Mouse (Mus musculus) midbrain, embryonic 13.5 days (tissue): ENCODE measurements around the gene Vmn1r18. TPM values are rescaled to one million over a fixed set of nuclear protein-coding genes. Genes with fewer than 3 reads are reported as not detected.
"Not testable (repeated sequence)": the region's sequence is repeated elsewhere in the genome, so short reads cannot be mapped to it uniquely, and the experiment has no call there.

Experiments used
- ATAC-seq: fragments of 200-750 bp; cut with Nextera tagmentation; 2 replicates; pipeline ENCODE4 v1.8.0; 2017; ENCODE audit warnings: mild to moderate bottlenecking, moderate TSS enrichment, moderate library complexity
- H3K27ac ChIP-seq: fragments of 300-500 bp; sonication (generic); 2 replicates; pipeline ENCODE4 v1.5.1; 2015; ENCODE audit warnings: inconsistent platforms, mild to moderate bottlenecking, moderate library complexity
- H3K27me3 ChIP-seq: fragments of 300-500 bp; sonication (generic); 2 replicates; pipeline ENCODE4 v1.6.1; 2015; ENCODE audit warnings: mild to moderate bottlenecking, inconsistent platforms
- H3K36me3 ChIP-seq: fragments of 300-500 bp; sonication (generic); 2 replicates; pipeline ENCODE4 v1.6.1; 2015; ENCODE audit warnings: mild to moderate bottlenecking, inconsistent platforms
- H3K4me1 ChIP-seq: fragments of 300-500 bp; sonication (generic); replicated peaks from 2 replicates; pipeline ENCODE4 v1.6.1; 2015; ENCODE audit warnings: inconsistent platforms
- H3K4me2 ChIP-seq: fragments of 300-500 bp; sonication (generic); replicated peaks from 2 replicates; pipeline ENCODE4 v1.6.1; 2015; ENCODE audit warnings: moderate library complexity, mild to moderate bottlenecking, inconsistent platforms
- H3K4me3 ChIP-seq: fragments of 300-500 bp; sonication (generic); replicated peaks from 2 replicates; pipeline ENCODE4 v1.5.1; 2015; ENCODE audit warnings: mild to moderate bottlenecking, inconsistent platforms
- H3K9ac ChIP-seq: fragments of 300-500 bp; sonication (generic); replicated peaks from 2 replicates; pipeline ENCODE4 v1.6.1; 2015; ENCODE audit warnings: mild to moderate bottlenecking, inconsistent platforms
- H3K9me3 ChIP-seq: fragments of 300-500 bp; sonication (generic); 2 replicates; pipeline ENCODE4 v1.6.1; 2016; ENCODE audit warnings: mild to moderate bottlenecking, inconsistent platforms
- WGBS: fragments of 180-500 bp; shearing (Covaris S2); methylation state at CpG from one replicate; pipeline ENCODE4 v1.1.7; 2015; 5-methylcytosine and 5-hydroxymethylcytosine counted together
- polyA plus RNA-seq: library from polyadenylated mRNA; unstranded; fragments of >200 nt; fragmentation: Nextera tagmentation; extraction: Ambion mirVana; gene quantifications from 2 replicates; pipeline ENCODE4 v1.2.1, GENCODE M21; 2015

The Vmn1r18 gene
- polyA plus RNA-seq, result not detected in 2 replicates

- no peak for ATAC-seq
- Histone ChIP-seq H3K9ac (no peak within 1 kb of the TSS), H3K9me3 (no peaks in the 10 kb centered on the region), H3K4me1 (no peaks in the 10 kb centered on the region), H3K4me2 (no peak within 1 kb of the TSS), H3K27ac (no peak within 1 kb of the TSS), H3K27me3 (no peaks in the 10 kb centered on the region), H3K36me3 (no peaks in the 10 kb centered on the region), H3K4me3 (no peak within 1 kb of the TSS)
Observed at GRCm38 (mm10) chr6:57395683-57396082, at the start of gene Vmn1r18. TSS of gene Vmn1r18 (minus strand) at chr6:57395783.

GRCm38 (mm10) chr6:57431196-57431595 is 35.6 kb upstream of the Vmn1r18 start:
- Histone ChIP-seq H3K27ac (no peak overlapping the region), H3K27me3 (no peaks in the 10 kb centered on the region), H3K9me3 (no peaks in the 10 kb centered on the region), H3K4me2 (no peak overlapping the region), H3K9ac (no peak overlapping the region), H3K36me3 (no peaks in the 10 kb centered on the region), H3K4me3 (no peak overlapping the region), H3K4me1 (no peaks in the 10 kb centered on the region)
- 84% methylated on average over 1 of the region's 1 CpGs for WGBS
- no peak for ATAC-seq

GRCm38 (mm10) chr6:57428630-57429029 is 33.0 kb upstream of the Vmn1r18 start, which contains the start of gene Vmn1r20:
TSS of gene Vmn1r20 (plus strand) at chr6:57428930.
- no peak within 1 kb of the TSS for H3K4me2 ChIP-seq
- no peaks in the 10 kb centered on the region for H3K4me1 ChIP-seq
- H3K9ac ChIP-seq, result no peak within 1 kb of the TSS
- H3K4me3 ChIP-seq, result no peak within 1 kb of the TSS
- no peaks in the 10 kb centered on the region for H3K9me3 ChIP-seq
- ATAC-seq, result no peak
- no peaks in the 10 kb centered on the region for H3K27me3 ChIP-seq
- no peak within 1 kb of the TSS for H3K27ac ChIP-seq
- no peaks in the 10 kb centered on the region for H3K36me3 ChIP-seq
- WGBS, result 75% methylated on average over 1 of the region's 1 CpGs

GRCm38 (mm10) chr6:57403480-57403879 is 7.9 kb upstream of the Vmn1r18 start, which contains the start of gene Vmn1r19:
TSS of gene Vmn1r19 (plus strand) at chr6:57403780.
- not testable (repeated sequence) for H3K9ac ChIP-seq, H3K4me1 ChIP-seq, H3K27ac ChIP-seq, H3K36me3 ChIP-seq, H3K27me3 ChIP-seq, H3K4me3 ChIP-seq, ATAC-seq, H3K4me2 ChIP-seq, H3K9me3 ChIP-seq
- WGBS, result 77% methylated on average over 3 of the region's 3 CpGs

- H3K27ac ChIP-seq, result no peak overlapping the region
- 93% methylated on average over 1 of the region's 1 CpGs for WGBS
- H3K9ac ChIP-seq, result no peak overlapping the region
- ATAC-seq, result no peak
- H3K27me3 ChIP-seq, result no peaks in the 10 kb centered on the region
- no peak overlapping the region for H3K4me3 ChIP-seq
- H3K4me1 ChIP-seq, result no peaks in the 10 kb centered on the region
- H3K36me3 ChIP-seq, result no peaks in the 10 kb centered on the region
- no peak overlapping the region for H3K4me2 ChIP-seq
- H3K9me3 ChIP-seq, result no peaks in the 10 kb centered on the region
Observed at GRCm38 (mm10) chr6:57367496-57367895, 28.1 kb downstream of the Vmn1r18 start.

- not testable (repeated sequence) for H3K36me3 ChIP-seq, ATAC-seq, H3K4me2 ChIP-seq, H3K9ac ChIP-seq, H3K4me1 ChIP-seq, H3K9me3 ChIP-seq, H3K27ac ChIP-seq, H3K27me3 ChIP-seq, H3K4me3 ChIP-seq
- WGBS, result 87% methylated on average over 1 of the region's 1 CpGs
Observed at GRCm38 (mm10) chr6:57365866-57366265, 29.7 kb downstream of the Vmn1r18 start.

- H3K4me2 ChIP-seq, result no peak within 1 kb of the TSS
- H3K27ac ChIP-seq, result no peak within 1 kb of the TSS
- no peak for ATAC-seq
- no peak within 1 kb of the TSS for H3K4me3 ChIP-seq
- no peaks in the 10 kb centered on the region for H3K9me3 ChIP-seq
- 93% methylated on average over 1 of the region's 1 CpGs for WGBS
- H3K4me1 ChIP-seq, result no peaks in the 10 kb centered on the region
- H3K27me3 ChIP-seq, result no peaks in the 10 kb centered on the region
- H3K36me3 ChIP-seq, result no peaks in the 10 kb centered on the region
- H3K9ac ChIP-seq, result no peak within 1 kb of the TSS
Observed at GRCm38 (mm10) chr6:57363627-57364026, 32.0 kb downstream of the Vmn1r18 start, which contains the start of gene Vmn1r17. TSS of gene Vmn1r17 (minus strand) at chr6:57363727.

GRCm38 (mm10) chr6:57356864-57357263 is 38.7 kb downstream of the Vmn1r18 start:
- Histone ChIP-seq H3K9me3 (no peaks in the 10 kb centered on the region), H3K36me3 (no peaks in the 10 kb centered on the region), H3K9ac (no peak overlapping the region), H3K27ac (no peak overlapping the region), H3K4me1 (no peaks in the 10 kb centered on the region), H3K27me3 (no peaks in the 10 kb centered on the region), H3K4me2 (no peak overlapping the region), H3K4me3 (no peak overlapping the region)
- 76% methylated on average over 2 of the region's 2 CpGs for WGBS
- no peak for ATAC-seq

- no peak within 1 kb of the TSS for H3K27ac ChIP-seq
- no peaks in the 10 kb centered on the region for H3K4me1 ChIP-seq
- no peak within 1 kb of the TSS for H3K4me2 ChIP-seq
- no peaks in the 10 kb centered on the region for H3K27me3 ChIP-seq
- no peak for ATAC-seq
- WGBS, result 86% methylated on average over 3 of the region's 3 CpGs
- no peak within 1 kb of the TSS for H3K9ac ChIP-seq
- H3K4me3 ChIP-seq, result no peak within 1 kb of the TSS
- H3K36me3 ChIP-seq, result no peaks in the 10 kb centered on the region
- H3K9me3 ChIP-seq, result no peaks in the 10 kb centered on the region
Observed at GRCm38 (mm10) chr6:57329394-57329793, 66.2 kb downstream of the Vmn1r18 start, which contains the start of gene Vmn1r16. TSS of gene Vmn1r16 (minus strand) at chr6:57329494.

Other genes starting within 250 kb of the Vmn1r18 start
- not detected in 2 replicates for gene Vmn1r12, start 238.9 kb downstream of the Vmn1r18 start, polyA plus RNA-seq
- not detected in 2 replicates for gene Vmn1r13, start 192.5 kb downstream of the Vmn1r18 start, polyA plus RNA-seq
- gene Vmn1r14, start 164.1 kb downstream of the Vmn1r18 start, polyA plus RNA-seq, result not detected in 2 replicates
- gene Vmn1r15, start 137.8 kb downstream of the Vmn1r18 start, polyA plus RNA-seq, result not detected in 2 replicates
- not detected in 2 replicates for gene Vmn1r16, start 66.3 kb downstream of the Vmn1r18 start, polyA plus RNA-seq
- not detected in 2 replicates for gene Vmn1r17, start 32.1 kb downstream of the Vmn1r18 start, polyA plus RNA-seq
- gene Vmn1r19, start 8.0 kb upstream of the Vmn1r18 start, polyA plus RNA-seq, result not detected in 2 replicates
- gene Vmn1r20, start 33.1 kb upstream of the Vmn1r18 start, polyA plus RNA-seq, result 0.04 TPM in 1 of 2 replicates, not detected in the other
- gene Ppm1k, start 139.7 kb upstream of the Vmn1r18 start, polyA plus RNA-seq, result 6.3 and 7.5 TPM in 2 replicates
- 0.82 and 1.3 TPM in 2 replicates for gene Herc6, start 185.2 kb upstream of the Vmn1r18 start, polyA plus RNA-seq